Mouse (Mus musculus) testis, adult 2 months (tissue): ENCODE results near the gene Sugt1. TPM values are rescaled to one million over a fixed set of nuclear protein-coding genes. Genes with fewer than 3 reads are reported as not detected.
A peak's percentile ranks its signal among the peaks of the same experiment; 100 is the strongest.

ENCODE experiments used
- H3K27ac ChIP-seq: fragments of 200-500 bp; 2 replicates; pipeline ENCODE4 v1.5.1; 2012; ENCODE audit warnings: low read depth, low read length; ENCODE audit not compliant: control insufficient read depth, insufficient read depth
- H3K27me3 ChIP-seq: fragments of 200-500 bp; 2 replicates; pipeline ENCODE4 v1.6.1; 2012; ENCODE audit warnings: mild to moderate bottlenecking, low read length, moderate library complexity; ENCODE audit not compliant: control insufficient read depth, insufficient read depth
- H3K36me3 ChIP-seq: fragments of 200-500 bp; 2 replicates; pipeline ENCODE4 v1.6.1; 2012; ENCODE audit warnings: mild to moderate bottlenecking, low read length; ENCODE audit not compliant: control insufficient read depth, insufficient read depth
- H3K4me1 ChIP-seq: fragments of 200-500 bp; 2 replicates; pipeline ENCODE4 v1.6.1; 2012; ENCODE audit warnings: low read length; ENCODE audit not compliant: control insufficient read depth, insufficient read depth
- H3K4me3 ChIP-seq: fragments of 200-500 bp; 2 replicates; pipeline ENCODE4 v1.5.1; 2012; ENCODE audit warnings: low read depth, mild to moderate bottlenecking, low read length, moderate library complexity, mixed read lengths; ENCODE audit not compliant: control insufficient read depth
- CTCF ChIP-seq: fragments of 200-500 bp; IDR thresholded peaks from 2 replicates; pipeline ENCODE4 v1.5.1; 2012; ENCODE audit warnings: low read depth, mild to moderate bottlenecking, inconsistent platforms, low read length, moderate library complexity; ENCODE audit not compliant: control insufficient read depth, insufficient read depth, insufficient replicate concordance
- POLR2A ChIP-seq: fragments of 200-500 bp; IDR thresholded peaks from 2 replicates; pipeline ENCODE4 v1.6.1; 2012; ENCODE audit warnings: low read depth, mild to moderate bottlenecking, inconsistent platforms, low read length, moderate library complexity; ENCODE audit not compliant: control insufficient read depth
- polyA plus RNA-seq: library from polyadenylated mRNA; depleted of rRNA; stranded (reverse); fragments of >200 nt; gene quantifications from 2 replicates; pipeline ENCODE4 v1.2.3, GENCODE M21; 2012

The Sugt1 gene
- polyA plus RNA-seq, 1 experiment: 31.6 TPM

GRCm38 (mm10) chr14:79658748-79659508, 71.4 kb downstream of the Sugt1 start:
- H3K27ac ChIP-seq: no peak overlapping the region
- TF ChIP-seq POLR2A: no peak
- TF ChIP-seq CTCF: no peak
- no peaks in the 10 kb centered on the region for H3K27me3 ChIP-seq
- peaks cover 7% of the 10 kb centered on the region for H3K4me1 ChIP-seq
- no peaks in the 10 kb centered on the region for H3K36me3 ChIP-seq
- no peak overlapping the region for H3K4me3 ChIP-seq

DNA sequence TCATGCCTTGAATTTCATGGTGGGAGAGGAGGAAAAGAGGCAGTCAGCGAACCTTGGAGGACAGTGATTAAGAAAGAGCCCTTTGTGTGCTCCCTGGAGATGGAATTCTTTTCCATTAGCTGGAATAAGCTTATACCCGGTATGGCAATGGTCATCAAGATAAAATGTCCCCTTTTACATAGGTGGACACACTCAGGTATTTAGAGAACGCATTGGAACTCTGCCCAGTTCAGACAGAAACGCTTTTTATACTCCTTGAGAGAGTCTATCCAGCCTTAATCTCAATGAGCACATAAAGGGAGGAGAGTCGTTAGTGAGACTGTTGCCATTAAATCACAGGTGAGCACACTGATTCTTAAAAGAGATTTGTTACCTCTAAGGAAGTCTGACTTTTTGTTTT, 73.0 kb downstream of the Sugt1 start:
- no peak overlapping the region for H3K27ac ChIP-seq
- no peaks in the 10 kb centered on the region for H3K27me3 ChIP-seq
- no peak overlapping the region for H3K4me3 ChIP-seq
- no peak for TF ChIP-seq POLR2A
- no peak for TF ChIP-seq CTCF
- H3K36me3 ChIP-seq: no peaks in the 10 kb centered on the region
- peaks cover 7% of the 10 kb centered on the region for H3K4me1 ChIP-seq

DNA sequence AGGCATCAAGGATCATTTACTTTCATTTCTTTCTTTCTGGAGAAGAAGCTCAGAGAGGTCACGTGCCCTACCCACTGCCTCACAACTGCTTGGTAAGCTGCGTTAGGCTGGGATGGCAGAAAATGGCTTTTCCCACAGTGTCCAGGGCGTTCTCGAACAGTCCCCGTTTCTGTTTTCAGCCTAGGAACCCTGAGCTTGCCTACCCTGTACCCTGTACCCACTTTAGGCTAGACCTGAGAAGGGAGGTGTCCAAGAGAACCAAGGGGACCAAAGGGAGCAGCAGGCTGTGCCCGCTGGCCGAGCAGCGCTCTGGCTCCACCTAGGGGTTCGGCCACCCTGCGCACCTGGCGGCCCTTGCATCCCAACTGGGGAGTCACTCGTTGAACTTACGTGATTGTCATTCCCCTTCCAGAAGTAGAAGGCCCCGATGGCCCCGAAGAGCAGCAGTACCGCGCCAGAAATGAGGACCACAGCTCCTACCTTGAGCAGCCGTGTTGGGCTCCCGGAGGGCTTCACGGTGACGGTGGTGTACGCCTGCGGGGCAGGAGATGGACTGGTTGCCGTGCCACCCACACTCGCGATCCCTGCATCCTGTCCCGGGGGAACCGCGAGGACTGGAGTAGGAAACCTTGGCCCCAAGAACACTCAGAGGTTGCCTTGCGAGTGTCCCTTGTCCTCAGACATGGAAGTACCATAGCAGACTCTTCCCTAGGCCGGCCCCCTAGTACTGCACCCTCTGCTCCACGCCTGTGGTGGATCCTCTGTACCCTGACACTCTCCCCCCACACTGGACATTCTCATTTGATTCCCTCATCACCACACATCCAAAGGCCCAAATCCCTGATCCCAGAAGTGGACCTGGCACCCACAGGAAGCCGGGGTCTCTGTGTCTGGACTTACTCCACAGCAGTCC, 73.8 kb downstream of the Sugt1 start:
- Histone ChIP-seq H3K36me3 (no peaks in the 10 kb centered on the region), H3K27me3 (no peaks in the 10 kb centered on the region), H3K4me1 (peaks cover 7% of the 10 kb centered on the region), H3K27ac (no peak overlapping the region), H3K4me3 (peak overlapping the region; percentile 4)
- no peak for TF ChIP-seq POLR2A
- TF ChIP-seq CTCF: peak; percentile 71

DNA sequence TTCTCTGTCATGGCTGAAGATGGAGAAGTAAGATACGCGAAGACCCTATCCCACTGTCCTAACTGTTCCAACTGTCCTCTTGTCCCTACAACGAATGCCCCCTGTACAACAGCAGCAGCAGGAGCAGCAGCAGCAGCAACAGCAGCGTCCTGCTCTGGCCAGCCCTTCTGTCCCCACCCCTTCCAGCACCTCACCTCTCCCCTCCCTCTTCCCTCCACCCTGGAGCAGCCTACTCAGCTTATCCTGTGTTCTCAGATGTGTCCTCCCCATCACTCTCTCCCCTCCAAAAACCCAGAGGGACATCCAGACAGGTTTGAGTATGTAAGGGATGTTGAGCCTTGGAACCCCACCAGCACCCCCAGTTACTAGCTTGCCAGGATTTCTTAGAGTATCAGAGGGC, 74.5 kb downstream of the Sugt1 start, which contains the start of gene Cnmd:
Gene Cnmd (minus strand): TSS at position 170 of the 400 bp plus-strand sequence.
- Histone ChIP-seq H3K36me3 (no peaks in the 10 kb centered on the region), H3K4me3 (peak within 1 kb of the TSS; percentile 4), H3K4me1 (peaks cover 7% of the 10 kb centered on the region), H3K27ac (no peak within 1 kb of the TSS), H3K27me3 (no peaks in the 10 kb centered on the region)
- no peak for TF ChIP-seq CTCF
- TF ChIP-seq POLR2A: no peak

DNA sequence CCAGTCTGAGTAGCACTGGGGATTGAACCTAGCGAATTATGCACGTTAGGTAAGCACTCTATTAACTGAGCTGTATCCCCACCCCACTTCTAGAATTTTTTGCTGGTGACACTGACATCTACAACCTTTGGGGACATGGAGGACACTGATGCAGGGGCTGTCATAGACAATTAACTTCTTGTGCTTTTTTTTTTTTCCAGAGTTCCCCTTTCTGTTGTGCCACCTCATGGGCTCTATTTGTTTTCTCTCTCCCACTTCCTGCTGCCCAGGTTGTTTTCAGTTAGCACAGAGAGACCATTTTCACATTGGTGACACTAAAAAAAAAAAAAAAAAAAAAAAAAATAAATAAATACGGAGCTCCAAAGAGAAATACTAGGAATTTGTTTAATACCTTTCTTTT, 83.5 kb downstream of the Sugt1 start:
- Histone ChIP-seq H3K4me1 (no peaks in the 10 kb centered on the region), H3K36me3 (no peaks in the 10 kb centered on the region), H3K27me3 (no peaks in the 10 kb centered on the region), H3K27ac (no peak overlapping the region), H3K4me3 (no peak overlapping the region)
- TF ChIP-seq POLR2A (no peak), CTCF (no peak)

DNA sequence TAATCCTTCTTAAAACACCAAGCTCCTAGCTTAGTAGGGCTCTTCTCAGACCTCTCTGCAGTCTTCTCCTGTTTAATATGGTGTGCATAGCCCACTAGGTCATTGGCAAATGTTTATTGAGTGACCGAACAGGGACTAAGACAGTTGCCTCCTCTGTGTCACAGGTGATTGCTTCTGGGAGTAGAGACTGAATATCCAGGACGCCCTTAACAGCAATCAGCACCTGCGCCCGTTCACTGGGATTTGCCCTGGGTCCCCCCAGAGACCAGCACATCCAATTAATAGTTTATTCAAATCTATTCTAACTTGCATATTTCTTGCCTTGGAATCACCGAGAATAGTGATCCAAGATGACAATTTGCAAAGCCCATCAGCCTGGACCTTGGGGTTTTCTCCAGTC, 85.1 kb downstream of the Sugt1 start:
- H3K27me3 ChIP-seq: no peaks in the 10 kb centered on the region
- H3K36me3 ChIP-seq: no peaks in the 10 kb centered on the region
- no peak overlapping the region for H3K27ac ChIP-seq
- no peak overlapping the region for H3K4me3 ChIP-seq
- H3K4me1 ChIP-seq: peaks cover 9% of the 10 kb centered on the region
- no peak for TF ChIP-seq POLR2A
- no peak for TF ChIP-seq CTCF
